20 mouse cellular contexts compared by ENCODE assay signal in the genomic region with DNA sequence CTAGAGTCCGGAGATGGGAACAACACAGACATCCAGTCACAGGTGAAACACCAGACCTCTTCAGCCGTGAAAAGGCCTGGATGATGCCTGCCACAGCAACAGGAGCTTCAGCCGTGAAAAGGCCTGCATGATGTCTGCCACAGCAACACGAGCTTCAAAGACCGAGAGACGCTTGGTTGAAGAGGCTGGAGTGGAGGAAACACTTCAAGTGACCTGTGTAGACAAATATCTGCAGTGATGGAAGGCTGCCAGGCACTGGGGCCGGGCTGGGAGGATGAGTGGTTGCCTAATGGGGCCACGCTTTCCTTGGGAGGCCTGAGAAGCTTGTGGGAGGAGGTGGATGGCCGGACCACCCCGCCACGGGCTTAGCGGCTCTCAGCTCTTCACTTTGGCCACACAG.
A peak's percentile ranks its signal among the peaks of the same experiment; 100 is the strongest.
DNase-seq lines count a peak whose midpoint lies in the region; ATAC-seq and TF ChIP-seq lines count a peak whose summit lies in the region.
"Had no signal": no experiment of that assay in that cellular context is flagged by ENCODE, and none has a peak within 500 bp of the region (broad histone marks: within the 10 kb centered on the region; RNA-seq: fewer than 3 reads in every experiment).

No protein-coding gene starts in this region.

- TF ChIP-seq CTCF in stomach, postnatal 0 days (IDR thresholded peaks at IDR 0.05; ENCODE audit: low read depth) = no peak

- H3K4me3 ChIP-seq in heart, embryonic 14.5 days (ENCODE audit: control insufficient read depth in 1 of 2, insufficient read depth in 1 of 2, low read depth in 1 of 2, low read length in 2 of 2) = no peak overlapping the region
- no peak overlapping the region for H3K4me3 ChIP-seq in stomach, embryonic 16.5 days (replicated peaks; ENCODE audit: low read length)
- no peak overlapping the region for H3K4me3 ChIP-seq in stomach, postnatal 0 days (ENCODE audit: low read depth, low read length)
- H3K4me3 ChIP-seq in lung, embryonic 15.5 days = no peak overlapping the region
- H3K4me3 ChIP-seq in forebrain, embryonic 16.5 days (replicated peaks; ENCODE audit: low read length) = no peak overlapping the region
- H3K4me3 ChIP-seq: hindbrain, embryonic 12.5 days; midbrain, embryonic 13.5 days; myocyte; neural tube, embryonic 15.5 days had no signal

- peaks cover 26 to 27% of the 10 kb centered on the region in 2 experiments for H3K4me1 ChIP-seq in heart, embryonic 14.5 days (ENCODE audit: control insufficient read depth in 2 of 2, insufficient read depth in 2 of 2, low read length in 2 of 2)
- H3K4me1 ChIP-seq in stomach, embryonic 16.5 days (ENCODE audit: control insufficient read depth, insufficient read depth, low read length) = no peaks in the 10 kb centered on the region
- no peaks in the 10 kb centered on the region for H3K4me1 ChIP-seq in stomach, postnatal 0 days (replicated peaks; ENCODE audit: control insufficient read depth, insufficient read depth)
- peaks cover 20% of the 10 kb centered on the region for H3K4me1 ChIP-seq in lung, embryonic 15.5 days
- no peaks in the 10 kb centered on the region for H3K4me1 ChIP-seq in forebrain, embryonic 16.5 days (replicated peaks; ENCODE audit: control insufficient read depth, insufficient read depth, low read length)
- H3K4me1 ChIP-seq: midbrain, embryonic 13.5 days had no signal

- ATAC-seq in heart, embryonic 14.5 days (ENCODE audit: insufficient number of reproducible peaks, insufficient read depth, low FRiP score, low read depth) = peak; percentile 14; the same call in 1 of the 2 replicates
- no peak for ATAC-seq in stomach, embryonic 16.5 days (ENCODE audit: insufficient read depth, low FRiP score)
- ATAC-seq in stomach, postnatal 0 days (ENCODE audit: low FRiP score, low TSS enrichment) = no peak
- ATAC-seq in lung, embryonic 15.5 days (ENCODE audit: borderline replicate concordance, extremely low read depth, low FRiP score, low TSS enrichment) = peak; percentile 66; the same call in 1 of the 2 replicates
- ATAC-seq in forebrain, embryonic 16.5 days = no peak
- ATAC-seq: inflammation-experienced regulatory T-cells, adult 6 months; midbrain, embryonic 13.5 days had no signal

- H3K9me3 ChIP-seq in heart, embryonic 14.5 days (ENCODE audit: control insufficient read depth, low read length) = no peaks in the 10 kb centered on the region
- no peaks in the 10 kb centered on the region for H3K9me3 ChIP-seq in stomach, embryonic 16.5 days (replicated peaks; ENCODE audit: control insufficient read depth, low read length)
- no peaks in the 10 kb centered on the region for H3K9me3 ChIP-seq in stomach, postnatal 0 days (ENCODE audit: control insufficient read depth, low read length)
- no peaks in the 10 kb centered on the region for H3K9me3 ChIP-seq in lung, embryonic 15.5 days
- no peaks in the 10 kb centered on the region for H3K9me3 ChIP-seq in forebrain, embryonic 16.5 days (ENCODE audit: control insufficient read depth, low read length)
- H3K9me3 ChIP-seq: G1E; hindbrain, embryonic 12.5 days; midbrain, embryonic 13.5 days; neural tube, embryonic 15.5 days had no signal

- whole genome bisulfite sequencing in heart, embryonic 14.5 days = 31% methylated on average over 12 of the region's 12 CpGs
- 50% methylated on average over 12 of the region's 12 CpGs for WGBS in stomach, embryonic 16.5 days
- 55% methylated on average over 12 of the region's 12 CpGs for WGBS in stomach, postnatal 0 days
- 28% methylated on average over 12 of the region's 12 CpGs for WGBS in lung, embryonic 15.5 days
- 70% methylated on average over 12 of the region's 12 CpGs for WGBS in forebrain, embryonic 16.5 days

- no peak for DNase-seq in heart, adult 9 months (ENCODE audit: low spot score in 2 of 2)
- no peak for DNase-seq in stomach, postnatal 0 days (ENCODE audit: low spot score)
- no peak for DNase-seq in left cerebral cortex, adult 9 months (ENCODE audit: low spot score in 2 of 2)
- no peak for DNase-seq in liver
- DNase-seq: cerebellum, postnatal 25 days; gastrocnemius, postnatal 10 days; kidney, adult 8-10 months; layer of hippocampus, postnatal 36 days; thymus, postnatal 25 days had no signal

- 0 out of 2 replicates have a peak overlapping the region, but pooled peaks have one; percentile 11 for H3K4me2 ChIP-seq in heart, embryonic 14.5 days (ENCODE audit: low read length)
- H3K4me2 ChIP-seq in stomach, embryonic 16.5 days (ENCODE audit: low read depth, low read length) = no peak overlapping the region
- H3K4me2 ChIP-seq in stomach, postnatal 0 days (replicated peaks; ENCODE audit: low read depth) = no peak overlapping the region
- H3K4me2 ChIP-seq in lung, embryonic 15.5 days = peak overlapping the region; percentile 6; the same call in 1 of the 2 replicates
- no peak overlapping the region for H3K4me2 ChIP-seq in forebrain, embryonic 16.5 days (ENCODE audit: low read length)
- H3K4me2 ChIP-seq: hindbrain, embryonic 12.5 days; liver, embryonic 11.5 days; midbrain, embryonic 13.5 days; neural tube, embryonic 15.5 days had no signal

- 0 out of 4 replicates have a peak overlapping the region, but pooled peaks of 1 of the 2 experiments have one; percentile 26 for H3K27ac ChIP-seq in heart, embryonic 14.5 days (replicated peaks in 1 of 2; ENCODE audit: control insufficient read depth in 1 of 2, insufficient read depth in 1 of 2, low read depth in 2 of 2, low read length in 2 of 2)
- H3K27ac ChIP-seq in stomach, embryonic 16.5 days (ENCODE audit: low read length) = no peak overlapping the region
- H3K27ac ChIP-seq in stomach, postnatal 0 days (replicated peaks) = no peak overlapping the region
- H3K27ac ChIP-seq in lung, embryonic 15.5 days = peak overlapping the region; percentile 39
- no peak overlapping the region for H3K27ac ChIP-seq in forebrain, embryonic 16.5 days (ENCODE audit: low read length)
- H3K27ac ChIP-seq: hindbrain, embryonic 12.5 days; midbrain, embryonic 13.5 days; neural tube, embryonic 15.5 days had no signal

- H3K9ac ChIP-seq in heart, embryonic 14.5 days (ENCODE audit: low read length) = peak overlapping the region; percentile 22; the same call in 1 of the 2 replicates
- peak overlapping the region; percentile 20; the same call in 1 of the 2 replicates for H3K9ac ChIP-seq in stomach, embryonic 16.5 days (ENCODE audit: low read length)
- H3K9ac ChIP-seq in stomach, postnatal 0 days (ENCODE audit: low read length) = no peak overlapping the region
- no peak overlapping the region for H3K9ac ChIP-seq in lung, embryonic 15.5 days
- no peak overlapping the region for H3K9ac ChIP-seq in forebrain, embryonic 16.5 days (replicated peaks; ENCODE audit: low read depth, low read length)
- H3K9ac ChIP-seq: hindbrain, embryonic 12.5 days; midbrain, embryonic 13.5 days; neural tube, embryonic 15.5 days had no signal

- no peak for TF ChIP-seq EP300 in stomach, postnatal 0 days (optimal IDR thresholded peaks at IDR 0.05)

- no peaks in the 10 kb centered on the region for H3K27me3 ChIP-seq in heart, embryonic 14.5 days (ENCODE audit: control insufficient read depth, insufficient read depth, low read length)
- no peaks in the 10 kb centered on the region for H3K27me3 ChIP-seq in stomach, embryonic 16.5 days (ENCODE audit: control insufficient read depth, insufficient read depth, low read length)
- no peaks in the 10 kb centered on the region for H3K27me3 ChIP-seq in stomach, postnatal 0 days (ENCODE audit: control insufficient read depth, insufficient read depth, low read length)
- peaks cover 28% of the 10 kb centered on the region for H3K27me3 ChIP-seq in lung, embryonic 15.5 days
- 0 out of 2 replicates have a peak, but pooled peaks cover 4% of the 10 kb centered on the region for H3K27me3 ChIP-seq in forebrain, embryonic 16.5 days (replicated peaks; ENCODE audit: control insufficient read depth, insufficient read depth, low read length)

- H3K36me3 ChIP-seq in heart, embryonic 14.5 days (ENCODE audit: control insufficient read depth, insufficient read depth, low read length) = no peaks in the 10 kb centered on the region
- no peaks in the 10 kb centered on the region for H3K36me3 ChIP-seq in stomach, embryonic 16.5 days (ENCODE audit: control insufficient read depth, insufficient read depth, low read length)
- no peaks in the 10 kb centered on the region for H3K36me3 ChIP-seq in stomach, postnatal 0 days (ENCODE audit: control insufficient read depth, insufficient read depth, low read length)
- H3K36me3 ChIP-seq in lung, embryonic 15.5 days = no peaks in the 10 kb centered on the region
- no peaks in the 10 kb centered on the region for H3K36me3 ChIP-seq in forebrain, embryonic 16.5 days (ENCODE audit: control insufficient read depth, insufficient read depth)
- H3K36me3 ChIP-seq: G1E; hindbrain, embryonic 12.5 days; midbrain, embryonic 13.5 days; neural tube, embryonic 15.5 days had no signal

Comparison
In these comparisons a context has a peak if more than half of its experiments do, and no peak if none do; other contexts are left out.
1. H3K9ac ChIP-seq: peak in heart, embryonic 14.5 days (single experiment) and stomach, embryonic 16.5 days (single experiment); none in stomach, postnatal 0 days (single experiment), lung, embryonic 15.5 days (single experiment) and forebrain, embryonic 16.5 days (single experiment).
2. ATAC-seq: peak in heart, embryonic 14.5 days (single experiment) and lung, embryonic 15.5 days (single experiment); none in stomach, embryonic 16.5 days (single experiment), stomach, postnatal 0 days (single experiment) and forebrain, embryonic 16.5 days (single experiment).
3. H3K4me2 ChIP-seq: peak in heart, embryonic 14.5 days (single experiment) and lung, embryonic 15.5 days (single experiment); none in stomach, embryonic 16.5 days (single experiment), stomach, postnatal 0 days (single experiment) and forebrain, embryonic 16.5 days (single experiment).